Mouse (Mus musculus) liver, adult 2 months (tissue): ENCODE measurements around the gene Armc5.

Experiments
- CTCF ChIP-seq: fragments of 200-500 bp; IDR thresholded peaks from 2 replicates; pipeline ENCODE4 v1.5.1; 2011; ENCODE audit warnings: low read depth, low read length, control low read depth
- POLR2A ChIP-seq: fragments of 200-500 bp; IDR thresholded peaks from 2 replicates; pipeline ENCODE4 v1.6.1; 2011; ENCODE audit warnings: low read length, control low read depth; ENCODE audit not compliant: insufficient read depth; ENCODE audit errors: extremely low read depth

DNA sequence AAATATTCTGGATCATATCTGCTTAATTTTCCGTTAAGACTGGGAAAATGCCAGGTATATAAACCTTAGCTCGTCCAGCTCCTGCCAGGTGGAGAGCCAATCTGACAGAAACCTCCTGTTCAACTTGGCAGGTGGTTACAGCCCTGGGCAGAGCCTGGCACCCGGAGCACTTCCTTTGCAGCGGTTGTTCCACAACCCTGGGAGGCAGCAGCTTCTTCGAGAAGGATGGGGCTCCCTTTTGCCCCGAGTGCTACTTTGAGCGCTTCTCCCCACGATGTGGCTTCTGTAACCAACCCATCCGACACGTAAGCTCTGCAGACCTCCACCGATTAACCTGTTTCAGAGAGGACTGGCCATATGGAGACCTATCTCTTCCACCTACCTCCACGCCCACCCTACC, 14.8 kb downstream of the Armc5 start:
- no peak for TF ChIP-seq POLR2A
- no peak for TF ChIP-seq CTCF
